Mouse (Mus musculus): Measurements from ENCODE around the gene Trmt44. TPM values are rescaled to one million over a fixed set of nuclear protein-coding genes. Genes with fewer than 3 reads are reported as not detected.

The Trmt44 gene
- polyA plus RNA-seq, 1 experiment from 2014 or later = 6.8 TPM

- no peak for ATAC-seq
- no peaks in the 10 kb centered on the region for H3K9me3 ChIP-seq (replicated peaks; ENCODE audit: control insufficient read depth, low read length, poor library complexity, severe bottlenecking)
- no peaks in the 10 kb centered on the region for H3K27me3 ChIP-seq (ENCODE audit: control insufficient read depth, insufficient read depth, low read depth, low read length)
- peaks cover 30% of the 10 kb centered on the region for H3K36me3 ChIP-seq (ENCODE audit: control insufficient read depth, insufficient read depth, low read length)
- H3K4me1 ChIP-seq (ENCODE audit: control insufficient read depth, insufficient read depth, low read length) = no peaks in the 10 kb centered on the region
- 79% methylated on average over 8 of the region's 8 CpGs for WGBS
- no peak overlapping the region for H3K4me2 ChIP-seq (ENCODE audit: low read length)
- H3K4me3 ChIP-seq (ENCODE audit: low read depth, low read length) = no peak overlapping the region
- H3K27ac ChIP-seq (ENCODE audit: low read length) = no peak overlapping the region
- H3K9ac ChIP-seq (ENCODE audit: low read depth, low read length) = no peak overlapping the region
Measured at GRCm38 (mm10) chr5:35559447-35559846, 15.4 kb downstream of the Trmt44 start.

GRCm38 (mm10) chr5:35557946-35558621 is 16.8 kb downstream of the Trmt44 start:
- no peaks in the 10 kb centered on the region for H3K4me1 ChIP-seq (ENCODE audit: control insufficient read depth, insufficient read depth, low read length)
- peaks cover 20% of the 10 kb centered on the region for H3K36me3 ChIP-seq (ENCODE audit: control insufficient read depth, insufficient read depth, low read length)
- no peak overlapping the region for H3K4me3 ChIP-seq (ENCODE audit: low read depth, low read length)
- no peaks in the 10 kb centered on the region for H3K9me3 ChIP-seq (replicated peaks; ENCODE audit: control insufficient read depth, low read length, poor library complexity, severe bottlenecking)
- no peak overlapping the region for H3K9ac ChIP-seq (ENCODE audit: low read depth, low read length)
- no peak overlapping the region; the same call in 1 of the 2 replicates for H3K27ac ChIP-seq (ENCODE audit: low read length)
- H3K27me3 ChIP-seq (ENCODE audit: control insufficient read depth, insufficient read depth, low read depth, low read length) = no peaks in the 10 kb centered on the region
- no peak for ATAC-seq
- WGBS = 61% methylated on average over 13 of the region's 13 CpGs
- H3K4me2 ChIP-seq (ENCODE audit: low read length) = no peak overlapping the region

DNA sequence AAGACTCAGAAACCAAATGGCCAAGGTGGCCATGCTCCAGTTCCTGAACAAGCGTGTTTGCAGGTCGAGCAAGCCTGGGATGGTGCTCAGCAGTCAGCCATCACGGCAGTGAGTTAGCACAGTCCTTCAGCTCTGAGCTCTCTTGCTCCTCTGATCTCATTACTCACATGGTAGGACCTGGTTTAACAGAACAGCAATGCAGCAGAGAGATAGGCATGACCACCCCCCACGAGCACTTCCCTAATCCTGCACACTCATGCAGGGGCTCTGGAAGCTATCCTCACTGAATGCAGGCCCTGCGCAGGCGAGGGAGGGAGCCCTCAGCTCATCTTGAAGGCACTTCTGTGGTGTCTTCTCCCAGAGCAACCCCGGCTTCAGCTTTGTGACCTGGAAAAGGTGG is 18.5 kb downstream of the Trmt44 start:
- H3K27ac ChIP-seq (ENCODE audit: low read length) = no peak overlapping the region
- no peaks in the 10 kb centered on the region for H3K4me1 ChIP-seq (ENCODE audit: control insufficient read depth, insufficient read depth, low read length)
- H3K9ac ChIP-seq (ENCODE audit: low read depth, low read length) = no peak overlapping the region
- no peaks in the 10 kb centered on the region for H3K9me3 ChIP-seq (replicated peaks; ENCODE audit: control insufficient read depth, low read length, poor library complexity, severe bottlenecking)
- 86% methylated on average over 7 of the region's 7 CpGs for WGBS
- H3K36me3 ChIP-seq (ENCODE audit: control insufficient read depth, insufficient read depth, low read length) = peaks cover 17% of the 10 kb centered on the region
- no peak for ATAC-seq
- H3K27me3 ChIP-seq (ENCODE audit: control insufficient read depth, insufficient read depth, low read depth, low read length) = no peaks in the 10 kb centered on the region
- no peak overlapping the region for H3K4me3 ChIP-seq (ENCODE audit: low read depth, low read length)
- no peak overlapping the region for H3K4me2 ChIP-seq (ENCODE audit: low read length)

GRCm38 (mm10) chr5:35552838-35553539 is 21.9 kb downstream of the Trmt44 start:
- no peaks in the 10 kb centered on the region for H3K4me1 ChIP-seq (ENCODE audit: control insufficient read depth, insufficient read depth, low read length)
- no peaks in the 10 kb centered on the region for H3K27me3 ChIP-seq (ENCODE audit: control insufficient read depth, insufficient read depth, low read depth, low read length)
- no peaks in the 10 kb centered on the region for H3K9me3 ChIP-seq (replicated peaks; ENCODE audit: control insufficient read depth, low read length, poor library complexity, severe bottlenecking)
- H3K27ac ChIP-seq (ENCODE audit: low read length) = no peak overlapping the region
- H3K36me3 ChIP-seq (ENCODE audit: control insufficient read depth, insufficient read depth, low read length) = peaks cover 14% of the 10 kb centered on the region
- no peak overlapping the region for H3K4me3 ChIP-seq (ENCODE audit: low read depth, low read length)
- no peak overlapping the region for H3K9ac ChIP-seq (ENCODE audit: low read depth, low read length)
- no peak for ATAC-seq
- no peak overlapping the region for H3K4me2 ChIP-seq (ENCODE audit: low read length)
- WGBS = 78% methylated on average over 4 of the region's 4 CpGs

DNA sequence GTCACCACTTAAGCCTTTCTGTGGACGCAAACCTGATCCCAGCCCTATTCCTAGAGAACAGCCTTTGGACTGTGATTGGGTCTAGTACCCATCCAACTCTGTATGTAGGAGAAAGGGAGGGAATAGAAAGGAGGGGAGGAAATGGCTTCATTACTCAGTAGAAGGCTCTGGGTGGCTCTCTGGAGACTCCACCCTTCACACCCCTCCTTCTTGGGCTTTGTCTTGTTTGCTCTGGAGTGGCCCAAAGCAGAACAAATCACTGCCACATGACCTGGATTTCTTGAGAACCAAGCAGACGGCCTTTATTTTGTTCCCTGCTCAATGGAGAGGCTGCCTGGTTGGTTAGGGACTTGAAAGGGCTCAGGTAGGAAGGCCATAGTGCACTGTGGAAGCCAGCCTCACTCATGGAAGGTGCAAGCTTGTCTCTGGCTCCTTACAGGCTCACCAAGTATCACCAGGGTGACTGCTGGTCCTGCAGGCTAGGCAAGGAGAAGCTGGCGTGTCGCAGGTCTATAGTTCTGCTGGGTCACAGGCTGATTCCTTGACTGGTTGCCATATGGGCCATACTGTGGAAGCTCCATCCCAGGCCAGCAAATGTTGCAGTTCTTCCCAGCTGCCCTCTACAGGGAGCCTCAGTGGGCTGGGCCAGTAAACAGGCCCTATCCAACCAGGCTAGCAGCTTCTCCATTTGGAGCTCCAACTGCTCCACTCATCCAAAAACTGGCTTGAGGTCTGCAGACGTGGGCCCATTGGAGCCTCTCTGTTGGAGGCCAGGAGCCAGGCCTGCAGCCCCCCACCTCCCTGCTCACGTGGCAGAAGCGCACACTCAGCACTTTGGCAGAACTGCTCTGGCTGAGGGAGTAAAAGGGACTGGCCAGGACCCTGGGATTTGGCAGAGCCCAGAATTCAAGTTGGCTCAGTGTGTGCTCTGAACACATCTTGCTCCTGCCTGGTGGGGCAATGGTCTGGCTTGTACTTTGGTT is 22.7 kb downstream of the Trmt44 start:
- no peak for ATAC-seq
- Histone ChIP-seq H3K9ac (ENCODE audit: low read depth, low read length) (no peak overlapping the region), H3K4me2 (ENCODE audit: low read length) (no peak overlapping the region), H3K27ac (ENCODE audit: low read length) (no peak overlapping the region), H3K4me3 (ENCODE audit: low read depth, low read length) (no peak overlapping the region), H3K36me3 (ENCODE audit: control insufficient read depth, insufficient read depth, low read length) (peaks cover 13% of the 10 kb centered on the region), H3K4me1 (ENCODE audit: control insufficient read depth, insufficient read depth, low read length) (no peaks in the 10 kb centered on the region), H3K9me3 (replicated peaks; ENCODE audit: control insufficient read depth, low read length, poor library complexity, severe bottlenecking) (no peaks in the 10 kb centered on the region), H3K27me3 (ENCODE audit: control insufficient read depth, insufficient read depth, low read depth, low read length) (no peaks in the 10 kb centered on the region)
- 53% methylated on average over 7 of the region's 7 CpGs for WGBS

GRCm38 (mm10) chr5:35546127-35546526 is 28.7 kb downstream of the Trmt44 start:
- Histone ChIP-seq H3K36me3 (ENCODE audit: control insufficient read depth, insufficient read depth, low read length) (no peaks in the 10 kb centered on the region), H3K4me1 (ENCODE audit: control insufficient read depth, insufficient read depth, low read length) (no peaks in the 10 kb centered on the region), H3K27me3 (ENCODE audit: control insufficient read depth, insufficient read depth, low read depth, low read length) (no peaks in the 10 kb centered on the region), H3K9me3 (replicated peaks; ENCODE audit: control insufficient read depth, low read length, poor library complexity, severe bottlenecking) (no peaks in the 10 kb centered on the region), H3K9ac (ENCODE audit: low read depth, low read length) (no peak overlapping the region), H3K4me3 (ENCODE audit: low read depth, low read length) (no peak overlapping the region), H3K4me2 (ENCODE audit: low read length) (no peak overlapping the region), H3K27ac (ENCODE audit: low read length) (no peak overlapping the region)
- ATAC-seq = no peak

DNA sequence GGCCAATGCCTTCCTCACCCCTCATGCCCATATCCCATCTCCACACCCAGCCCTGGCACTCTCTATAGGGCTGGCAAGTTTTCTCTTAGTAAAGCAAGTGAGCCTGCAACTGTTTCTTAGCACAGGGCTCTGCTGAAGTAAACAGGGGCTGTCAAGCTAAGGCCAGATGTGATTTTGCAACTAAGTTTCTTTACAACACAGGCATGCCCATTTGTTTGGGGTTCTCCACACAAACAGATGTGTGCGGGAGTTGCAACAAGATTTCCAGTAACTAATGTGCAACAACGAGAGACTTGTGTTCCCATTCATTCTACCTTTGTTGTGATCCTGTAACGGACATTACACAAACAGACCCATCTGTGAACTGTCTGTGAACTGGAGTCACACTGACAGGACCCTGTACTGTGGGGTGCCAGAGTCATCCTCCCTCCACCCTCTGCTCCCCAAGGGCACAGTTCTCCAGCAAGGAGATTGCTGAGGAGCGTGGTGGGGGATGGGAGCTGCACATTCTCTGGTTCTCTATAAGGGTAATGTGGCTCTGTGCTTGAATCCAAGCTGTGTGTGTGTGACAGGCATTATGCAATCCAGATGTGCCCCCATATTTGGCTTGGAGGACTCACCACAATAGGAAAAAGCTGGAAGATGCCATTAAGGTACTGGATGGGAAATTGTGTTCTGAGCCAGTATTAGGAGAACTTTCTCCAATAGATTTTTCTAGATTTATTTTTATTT is 33.6 kb downstream of the Trmt44 start:
- ATAC-seq = no peak
- H3K27ac ChIP-seq (ENCODE audit: low read length) = no peak overlapping the region
- no peak overlapping the region for H3K4me2 ChIP-seq (ENCODE audit: low read length)
- WGBS = 78% methylated on average over 4 of the region's 4 CpGs
- no peak overlapping the region for H3K9ac ChIP-seq (ENCODE audit: low read depth, low read length)
- H3K4me3 ChIP-seq (ENCODE audit: low read depth, low read length) = no peak overlapping the region
- no peaks in the 10 kb centered on the region for H3K36me3 ChIP-seq (ENCODE audit: control insufficient read depth, insufficient read depth, low read length)
- no peaks in the 10 kb centered on the region for H3K4me1 ChIP-seq (ENCODE audit: control insufficient read depth, insufficient read depth, low read length)
- H3K9me3 ChIP-seq (replicated peaks; ENCODE audit: control insufficient read depth, low read length, poor library complexity, severe bottlenecking) = no peaks in the 10 kb centered on the region
- no peaks in the 10 kb centered on the region for H3K27me3 ChIP-seq (ENCODE audit: control insufficient read depth, insufficient read depth, low read depth, low read length)

- Histone ChIP-seq H3K27me3 (ENCODE audit: control insufficient read depth, insufficient read depth, low read depth, low read length) (no peaks in the 10 kb centered on the region), H3K4me2 (ENCODE audit: low read length) (no peak overlapping the region), H3K4me1 (ENCODE audit: control insufficient read depth, insufficient read depth, low read length) (no peaks in the 10 kb centered on the region), H3K27ac (ENCODE audit: low read length) (no peak overlapping the region), H3K9me3 (replicated peaks; ENCODE audit: control insufficient read depth, low read length, poor library complexity, severe bottlenecking) (no peaks in the 10 kb centered on the region), H3K4me3 (ENCODE audit: low read depth, low read length) (no peak overlapping the region), H3K9ac (ENCODE audit: low read depth, low read length) (no peak overlapping the region), H3K36me3 (ENCODE audit: control insufficient read depth, insufficient read depth, low read length) (no peaks in the 10 kb centered on the region)
- WGBS = 64% methylated on average over 5 of the region's 5 CpGs
- no peak for ATAC-seq
Measured at GRCm38 (mm10) chr5:35540555-35540954, 34.3 kb downstream of the Trmt44 start.
